Mouse (Mus musculus): ENCODE measurements at regions not wholly inside any gene's neighbourhood (a gene's known extent, or its start where the extent isn't known, plus 50 kb on each side); places are given as distances from the start of the nearest gene placed in this dataset.

DNA sequence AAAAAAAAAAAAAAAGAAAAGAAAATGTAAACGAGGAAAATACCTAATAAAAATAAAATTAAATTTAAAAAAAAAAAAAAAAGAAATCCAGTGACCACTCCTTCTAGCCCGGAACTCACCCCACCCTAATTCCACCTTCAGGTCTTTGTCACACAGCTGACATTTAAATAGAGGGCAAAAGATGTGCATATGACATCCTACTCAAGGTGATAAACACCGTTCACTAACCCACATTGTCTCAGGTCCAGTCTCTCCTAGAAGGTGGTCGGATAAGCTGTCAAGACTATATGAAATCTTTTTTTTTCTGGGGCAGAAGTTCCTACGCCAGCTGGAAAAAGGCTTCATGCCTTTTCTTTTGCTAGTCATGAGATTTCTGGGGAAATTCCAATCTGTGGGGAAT is 226.6 kb upstream of the Tbl1xr1 start:
- no peak for TF ChIP-seq CTCF (IDR thresholded peaks at IDR 0.05; ENCODE audit: extremely low read depth, insufficient read length, insufficient replicate concordance, low read depth, low read length)
- TF ChIP-seq POLR2A (IDR thresholded peaks at IDR 0.05; ENCODE audit: low read depth, low read length), result no peak

All from small intestine, adult 2 months (tissue).